Comparison of ENCODE assay signal across 8 mouse cellular contexts in the genomic region with DNA sequence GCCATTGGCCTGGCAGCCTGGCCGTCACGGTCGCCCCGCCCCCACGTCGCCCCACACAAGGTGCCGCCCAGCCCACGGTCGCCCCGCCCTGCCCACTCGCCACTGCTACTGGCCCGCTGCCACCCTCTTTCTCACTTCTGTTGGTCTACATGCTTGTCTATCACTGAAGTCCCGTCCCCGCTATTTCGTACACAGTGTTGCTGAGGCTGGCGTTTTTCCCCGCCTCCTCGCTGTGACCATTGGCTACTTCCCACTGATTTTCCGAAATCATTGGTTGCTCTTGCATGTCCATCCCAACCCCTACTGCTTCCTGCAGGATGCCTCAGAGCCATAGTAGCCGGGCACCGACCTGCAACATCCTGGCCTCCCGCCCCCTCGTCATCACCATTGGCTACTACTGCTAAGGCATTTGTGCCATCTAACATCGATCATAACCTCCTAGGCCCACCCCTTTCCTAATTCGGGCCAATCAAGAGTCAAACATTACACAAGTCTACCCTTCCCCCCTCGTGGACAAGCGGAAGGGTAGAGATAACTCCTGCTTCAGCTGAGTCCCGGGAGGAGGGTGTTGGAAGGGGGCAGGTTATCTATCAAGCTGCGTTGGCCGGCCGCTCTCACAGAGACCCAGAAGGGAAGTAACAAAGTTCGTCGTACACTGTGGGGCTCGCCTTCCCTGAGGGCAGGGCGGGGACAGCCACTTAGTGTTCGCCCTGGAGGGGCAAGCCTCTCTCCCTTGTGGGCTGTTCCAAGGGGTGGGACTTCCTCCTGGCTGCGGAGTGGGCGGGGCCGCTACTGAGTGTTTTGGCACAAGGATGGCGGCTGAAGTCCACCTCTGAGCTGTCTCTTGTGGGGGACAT. TPM values are rescaled to one million over a fixed set of nuclear protein-coding genes. Genes with fewer than 3 reads are reported as not detected.
A peak's percentile ranks its signal among the peaks of the same experiment; 100 is the strongest.
DNase-seq lines count a peak whose midpoint lies in the region; ATAC-seq lines count a peak whose summit lies in the region.

No protein-coding gene starts in this region.

- under 1% methylated on average over 40 of the region's 40 CpGs for WGBS in heart, embryonic 14.5 days
- WGBS in liver, embryonic 13.5 days (ENCODE audit: insufficient replicate concordance), result under 1% methylated on average over 40 of the region's 40 CpGs
- WGBS in stomach, embryonic 16.5 days, result under 1% methylated on average over 40 of the region's 40 CpGs

- H3K9me3 ChIP-seq in heart, embryonic 14.5 days (ENCODE audit: control insufficient read depth, low read length), result no peaks in the 10 kb centered on the region
- no peaks in the 10 kb centered on the region for H3K9me3 ChIP-seq in liver, embryonic 13.5 days (replicated peaks)
- H3K9me3 ChIP-seq in stomach, embryonic 16.5 days (replicated peaks; ENCODE audit: control insufficient read depth, low read length), result no peaks in the 10 kb centered on the region

- peak overlapping the region; percentile 74 for H3K9ac ChIP-seq in heart, embryonic 14.5 days (ENCODE audit: low read length)
- peak overlapping the region; percentile 75 for H3K9ac ChIP-seq in liver, embryonic 13.5 days
- H3K9ac ChIP-seq in stomach, embryonic 16.5 days (ENCODE audit: low read length), result peak overlapping the region; percentile 71

- H3K4me3 ChIP-seq in heart, embryonic 14.5 days (ENCODE audit: control insufficient read depth in 1 of 2, insufficient read depth in 1 of 2, low read depth in 1 of 2, low read length in 2 of 2), result peak overlapping the region; percentile 78 to 95
- H3K4me3 ChIP-seq in liver, embryonic 13.5 days (replicated peaks), result peak overlapping the region; percentile 89
- H3K4me3 ChIP-seq in stomach, embryonic 16.5 days (replicated peaks; ENCODE audit: low read length), result peak overlapping the region; percentile 91

- H3K27ac ChIP-seq in heart, embryonic 14.5 days (replicated peaks in 1 of 2; ENCODE audit: control insufficient read depth in 1 of 2, insufficient read depth in 1 of 2, low read depth in 2 of 2, low read length in 2 of 2), result peak overlapping the region; percentile 92 to 97
- H3K27ac ChIP-seq in liver, embryonic 13.5 days, result peak overlapping the region; percentile 91
- H3K27ac ChIP-seq in stomach, embryonic 16.5 days (ENCODE audit: low read length), result peak overlapping the region; percentile 98

- peak; percentile 98 for DNase-seq in c-Kit-negative CD71-positive TER-119-positive erythroid progenitor cells, embryonic 14.5 days (ENCODE audit: low read depth, low spot score)
- DNase-seq in fibroblast of lung, adult 2 months (ENCODE audit: low read depth), result peak; percentile 100
- DNase-seq in kidney, postnatal 14 days, result peak; percentile 100
- DNase-seq in liver, embryonic 13.5 days, result peak; percentile 99
- peak; percentile 98 for DNase-seq in neural tube, embryonic 10.5 days (ENCODE audit: extremely low spot score, low spot score)

- peak overlapping the region; percentile 66 for H3K4me2 ChIP-seq in heart, embryonic 14.5 days (ENCODE audit: low read length)
- H3K4me2 ChIP-seq in liver, embryonic 13.5 days, result peak overlapping the region; percentile 99
- peak overlapping the region; percentile 63 for H3K4me2 ChIP-seq in stomach, embryonic 16.5 days (ENCODE audit: low read depth, low read length)

- H3K36me3 ChIP-seq in heart, embryonic 14.5 days (ENCODE audit: control insufficient read depth, insufficient read depth, low read length), result peaks cover 14% of the 10 kb centered on the region; the same call in 1 of the 2 replicates
- peaks cover 12% of the 10 kb centered on the region for H3K36me3 ChIP-seq in liver, embryonic 13.5 days
- H3K36me3 ChIP-seq in stomach, embryonic 16.5 days (ENCODE audit: control insufficient read depth, insufficient read depth, low read length), result no peaks in the 10 kb centered on the region

- ATAC-seq in CD4-positive, CD25-positive, alpha-beta regulatory T cell, adult 4 months, result peak; percentile 91
- peak; percentile 95 for ATAC-seq in heart, embryonic 14.5 days (ENCODE audit: insufficient number of reproducible peaks, insufficient read depth, low FRiP score, low read depth)
- peak; percentile 92 for ATAC-seq in liver, embryonic 13.5 days (ENCODE audit: low read depth)
- ATAC-seq in stomach, embryonic 16.5 days (ENCODE audit: insufficient read depth, low FRiP score), result peak; percentile 97

- H3K27me3 ChIP-seq in heart, embryonic 14.5 days (ENCODE audit: control insufficient read depth, insufficient read depth, low read length), result no peaks in the 10 kb centered on the region
- H3K27me3 ChIP-seq in liver, embryonic 13.5 days, result no peaks in the 10 kb centered on the region
- no peaks in the 10 kb centered on the region for H3K27me3 ChIP-seq in stomach, embryonic 16.5 days (ENCODE audit: control insufficient read depth, insufficient read depth, low read length)

- H3K4me1 ChIP-seq in heart, embryonic 14.5 days (ENCODE audit: control insufficient read depth in 2 of 2, insufficient read depth in 2 of 2, low read length in 2 of 2), result peaks cover 2 to 20% of the 10 kb centered on the region in 2 experiments; a peak in 2 of 4 replicates
- H3K4me1 ChIP-seq in liver, embryonic 13.5 days (replicated peaks), result peaks cover 44% of the 10 kb centered on the region
- H3K4me1 ChIP-seq in stomach, embryonic 16.5 days (ENCODE audit: control insufficient read depth, insufficient read depth, low read length), result peaks cover 18% of the 10 kb centered on the region

RNA-seq across cellular contexts. Expression of a gene that starts 0.5 kb away (rescaled TPM):
- polyA plus RNA-seq in CD4-positive, CD25-positive, alpha-beta regulatory T cell, adult 4 months (2017; shearing (Covaris generic)), result 1 to 10 TPM; 6.6 to 7.3 TPM
- 7.5 and 8.8 TPM in 2 replicates for polyA plus RNA-seq in heart, embryonic 14.5 days (2014; fragmentation: Nextera tagmentation; extraction: Ambion mirVana)
- polyA plus RNA-seq in liver, embryonic 13.5 days (2015; fragmentation: Nextera tagmentation; extraction: Ambion mirVana), result 6.5 and 7.0 TPM in 2 replicates
- polyA plus RNA-seq in stomach, embryonic 16.5 days (2015; fragmentation: Nextera tagmentation; extraction: Ambion mirVana), result 26.3 and 27.7 TPM in 2 replicates

RNA-seq across cellular contexts. Expression of a gene that starts 24.7 kb away (rescaled TPM):
- 10 to 100 TPM; 27.8 to 49.3 TPM for polyA plus RNA-seq in CD4-positive, CD25-positive, alpha-beta regulatory T cell, adult 4 months (2017; shearing (Covaris generic))
- polyA plus RNA-seq in heart, embryonic 14.5 days (2014; fragmentation: Nextera tagmentation; extraction: Ambion mirVana), result 61.8 and 62.7 TPM in 2 replicates
- polyA plus RNA-seq in liver, embryonic 13.5 days (2015; fragmentation: Nextera tagmentation; extraction: Ambion mirVana), result 126 and 152 TPM in 2 replicates
- polyA plus RNA-seq in stomach, embryonic 16.5 days (2015; fragmentation: Nextera tagmentation; extraction: Ambion mirVana), result 57.2 and 62.0 TPM in 2 replicates

RNA-seq across cellular contexts. Expression of a gene that starts 24.7 kb away (rescaled TPM):
- polyA plus RNA-seq in CD4-positive, CD25-positive, alpha-beta regulatory T cell, adult 4 months (2017; shearing (Covaris generic)), result not detected
- polyA plus RNA-seq in heart, embryonic 14.5 days (2014; fragmentation: Nextera tagmentation; extraction: Ambion mirVana), result 0.09 TPM in 1 of 2 replicates, not detected in the other
- 5.1 and 7.2 TPM in 2 replicates for polyA plus RNA-seq in liver, embryonic 13.5 days (2015; fragmentation: Nextera tagmentation; extraction: Ambion mirVana)
- 0.12 and 0.66 TPM in 2 replicates for polyA plus RNA-seq in stomach, embryonic 16.5 days (2015; fragmentation: Nextera tagmentation; extraction: Ambion mirVana)

RNA-seq across cellular contexts. Expression of a gene that starts 32.4 kb away (rescaled TPM):
- polyA plus RNA-seq in CD4-positive, CD25-positive, alpha-beta regulatory T cell, adult 4 months (2017; shearing (Covaris generic)), result not detected
- 0.09 TPM in 1 of 2 replicates, not detected in the other for polyA plus RNA-seq in heart, embryonic 14.5 days (2014; fragmentation: Nextera tagmentation; extraction: Ambion mirVana)
- 0.24 and 0.32 TPM in 2 replicates for polyA plus RNA-seq in liver, embryonic 13.5 days (2015; fragmentation: Nextera tagmentation; extraction: Ambion mirVana)
- 0.11 and 0.31 TPM in 2 replicates for polyA plus RNA-seq in stomach, embryonic 16.5 days (2015; fragmentation: Nextera tagmentation; extraction: Ambion mirVana)

RNA-seq across cellular contexts. Expression of a gene that starts 39.4 kb away (rescaled TPM):
- 1 to 10 TPM in 1 of 2 experiments, under 1 TPM in 1; 0.94 to 1.3 TPM for polyA plus RNA-seq in CD4-positive, CD25-positive, alpha-beta regulatory T cell, adult 4 months (2017; shearing (Covaris generic))
- 0.27 and 0.53 TPM in 2 replicates for polyA plus RNA-seq in heart, embryonic 14.5 days (2014; fragmentation: Nextera tagmentation; extraction: Ambion mirVana)
- 0.65 and 1.00 TPM in 2 replicates for polyA plus RNA-seq in liver, embryonic 13.5 days (2015; fragmentation: Nextera tagmentation; extraction: Ambion mirVana)
- 0.42 and 0.56 TPM in 2 replicates for polyA plus RNA-seq in stomach, embryonic 16.5 days (2015; fragmentation: Nextera tagmentation; extraction: Ambion mirVana)

Comparison
In these comparisons a context has a peak if more than half of its experiments do, and no peak if none do; other contexts are left out.
1. Peak in every context shown above with its lines: DNase-seq, ATAC-seq, H3K4me3 ChIP-seq and H3K27ac ChIP-seq.